Mouse (Mus musculus): ENCODE data around the gene Foxn3. TPM values are rescaled to one million over a fixed set of nuclear protein-coding genes. Genes with fewer than 3 reads are reported as not detected.

The Foxn3 gene
- polyA plus RNA-seq, 1 experiment, result 61.0 TPM

DNA sequence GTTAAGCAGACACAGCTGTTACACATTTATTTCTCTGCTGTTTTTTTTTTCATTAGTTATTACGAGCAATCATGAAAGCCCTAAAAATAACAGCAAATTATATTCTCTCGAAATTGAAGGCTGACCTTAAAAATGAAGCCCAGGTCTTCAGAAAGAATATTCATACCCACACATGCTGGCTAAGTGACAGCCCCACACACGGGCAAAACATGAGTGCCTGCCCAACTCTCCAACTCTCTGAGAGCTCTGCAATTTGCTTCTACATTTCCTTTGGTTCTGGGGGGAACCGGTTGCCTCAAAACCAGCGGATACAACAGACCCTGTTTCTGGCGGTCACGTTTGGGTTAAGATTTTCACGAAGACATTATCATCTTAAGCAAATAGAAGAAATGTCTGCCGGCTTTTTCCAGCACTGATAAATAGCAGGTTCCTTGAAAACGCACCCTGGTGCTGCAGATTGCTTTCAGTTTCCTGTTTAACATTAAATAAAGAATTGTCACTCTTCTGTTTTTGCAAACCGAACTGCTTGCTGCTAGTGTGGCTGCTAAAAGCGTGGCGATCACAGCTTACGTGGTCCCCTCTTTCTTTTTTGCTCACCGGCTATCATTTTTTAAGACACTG lies 156.6 kb downstream of the Foxn3 start:
- TF ChIP-seq POLR2A (IDR thresholded peaks at IDR 0.05; ENCODE audit: insufficient read depth, low read length), result no peak
- TF ChIP-seq CTCF (IDR thresholded peaks at IDR 0.05; ENCODE audit: low read depth, low read length), result no peak
- no peak for TF ChIP-seq EP300 (IDR thresholded peaks at IDR 0.05; ENCODE audit: insufficient read depth, low read depth, low read length)
- H3K36me3 ChIP-seq (ENCODE audit: control insufficient read depth, insufficient read depth, low read length, poor library complexity, severe bottlenecking), result no peaks in the 10 kb centered on the region
- H3K4me3 ChIP-seq (ENCODE audit: low read depth, low read length), result no peak overlapping the region
- peaks cover 15% of the 10 kb centered on the region for H3K9me3 ChIP-seq (replicated peaks; ENCODE audit: control insufficient read depth, insufficient read depth, low read length, poor library complexity, severe bottlenecking)
- no peak overlapping the region for H3K27ac ChIP-seq (ENCODE audit: insufficient read depth, low read length)
- no peak overlapping the region for H3K9ac ChIP-seq (ENCODE audit: low read depth, poor library complexity, severe bottlenecking)
- no peaks in the 10 kb centered on the region for H3K27me3 ChIP-seq (ENCODE audit: control insufficient read depth, insufficient read depth, low read length, poor library complexity, severe bottlenecking)
- peaks cover 5% of the 10 kb centered on the region for H3K4me1 ChIP-seq (ENCODE audit: control insufficient read depth, insufficient read depth, low read length)

DNA sequence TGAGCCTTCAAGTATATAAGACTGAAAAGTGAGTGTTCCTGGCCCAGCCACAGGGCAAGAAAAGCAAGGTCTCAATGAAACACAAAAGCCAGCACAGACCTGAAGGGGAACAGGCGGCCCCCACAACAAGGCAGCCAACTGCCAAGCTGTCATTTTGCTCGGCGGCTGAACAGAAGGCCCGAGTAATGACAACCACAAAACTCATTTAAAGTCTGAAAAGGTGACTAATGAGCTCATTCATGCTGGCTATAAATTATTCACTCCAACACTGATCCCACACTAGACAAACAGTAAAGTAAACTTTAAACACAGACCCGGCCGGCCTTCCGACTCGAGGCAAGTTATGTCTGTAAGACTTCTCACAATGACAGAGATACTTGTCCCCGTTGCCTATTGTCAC lies 157.1 kb downstream of the Foxn3 start:
- Histone ChIP-seq H3K4me1 (ENCODE audit: control insufficient read depth, insufficient read depth, low read length) (peaks cover 4% of the 10 kb centered on the region), H3K9ac (ENCODE audit: low read depth, poor library complexity, severe bottlenecking) (no peak overlapping the region), H3K27me3 (ENCODE audit: control insufficient read depth, insufficient read depth, low read length, poor library complexity, severe bottlenecking) (no peaks in the 10 kb centered on the region), H3K9me3 (replicated peaks; ENCODE audit: control insufficient read depth, insufficient read depth, low read length, poor library complexity, severe bottlenecking) (peaks cover 15% of the 10 kb centered on the region), H3K4me3 (ENCODE audit: low read depth, low read length) (no peak overlapping the region), H3K36me3 (ENCODE audit: control insufficient read depth, insufficient read depth, low read length, poor library complexity, severe bottlenecking) (no peaks in the 10 kb centered on the region), H3K27ac (ENCODE audit: insufficient read depth, low read length) (no peak overlapping the region)
- no peak for TF ChIP-seq POLR2A (IDR thresholded peaks at IDR 0.05; ENCODE audit: insufficient read depth, low read length)
- TF ChIP-seq CTCF (IDR thresholded peaks at IDR 0.05; ENCODE audit: low read depth, low read length), result no peak
- no peak for TF ChIP-seq EP300 (IDR thresholded peaks at IDR 0.05; ENCODE audit: insufficient read depth, low read depth, low read length)

DNA sequence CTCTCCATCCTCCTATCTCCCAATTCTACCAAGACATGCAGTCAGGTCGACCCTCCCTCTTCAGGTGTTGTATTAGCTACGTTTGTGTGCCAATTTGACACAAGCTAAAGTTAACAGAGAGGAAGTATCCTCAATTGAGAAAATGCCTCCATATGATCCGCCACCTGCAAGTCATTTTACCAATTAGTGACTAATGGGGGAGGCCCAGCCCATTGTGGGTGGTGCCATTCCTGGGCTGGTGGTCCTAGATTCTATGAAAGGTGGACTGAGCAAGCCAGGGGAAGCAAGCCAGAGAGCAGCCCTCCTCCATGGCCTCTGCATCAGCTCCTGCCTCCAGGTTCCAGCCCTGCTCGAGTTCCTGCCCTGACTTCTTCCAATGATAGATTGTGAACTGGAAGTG lies 158.0 kb downstream of the Foxn3 start:
- H3K27me3 ChIP-seq (ENCODE audit: control insufficient read depth, insufficient read depth, low read length, poor library complexity, severe bottlenecking), result no peaks in the 10 kb centered on the region
- TF ChIP-seq EP300 (IDR thresholded peaks at IDR 0.05; ENCODE audit: insufficient read depth, low read depth, low read length), result no peak
- TF ChIP-seq POLR2A (IDR thresholded peaks at IDR 0.05; ENCODE audit: insufficient read depth, low read length), result no peak
- TF ChIP-seq CTCF (IDR thresholded peaks at IDR 0.05; ENCODE audit: low read depth, low read length), result no peak
- H3K9ac ChIP-seq (ENCODE audit: low read depth, poor library complexity, severe bottlenecking), result no peak overlapping the region
- H3K4me3 ChIP-seq (ENCODE audit: low read depth, low read length), result no peak overlapping the region
- H3K27ac ChIP-seq (ENCODE audit: insufficient read depth, low read length), result no peak overlapping the region
- H3K36me3 ChIP-seq (ENCODE audit: control insufficient read depth, insufficient read depth, low read length, poor library complexity, severe bottlenecking), result no peaks in the 10 kb centered on the region
- peaks cover 15% of the 10 kb centered on the region for H3K9me3 ChIP-seq (replicated peaks; ENCODE audit: control insufficient read depth, insufficient read depth, low read length, poor library complexity, severe bottlenecking)
- H3K4me1 ChIP-seq (ENCODE audit: control insufficient read depth, insufficient read depth, low read length), result peaks cover 3% of the 10 kb centered on the region

DNA sequence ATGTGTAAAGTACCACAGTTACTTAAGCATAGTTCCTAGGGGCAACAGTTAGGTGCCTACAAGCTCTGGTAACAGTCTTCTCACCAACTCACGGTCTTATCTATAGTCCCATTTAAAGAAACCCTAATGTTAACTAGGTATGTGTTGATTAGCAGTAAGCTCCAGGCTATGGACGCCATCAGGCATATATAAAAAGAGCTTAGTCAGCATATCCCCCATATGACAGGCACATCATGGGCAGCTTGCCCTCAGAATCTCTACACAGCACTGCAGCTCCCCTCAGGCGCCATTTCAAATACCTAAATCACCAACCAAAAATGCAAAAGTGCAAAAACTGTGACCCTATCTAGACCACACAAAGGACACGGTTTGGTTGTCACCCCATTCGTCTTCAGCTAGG lies 160.4 kb downstream of the Foxn3 start:
- H3K4me1 ChIP-seq (ENCODE audit: control insufficient read depth, insufficient read depth, low read length), result no peaks in the 10 kb centered on the region
- no peak overlapping the region for H3K4me3 ChIP-seq (ENCODE audit: low read depth, low read length)
- H3K36me3 ChIP-seq (ENCODE audit: control insufficient read depth, insufficient read depth, low read length, poor library complexity, severe bottlenecking), result no peaks in the 10 kb centered on the region
- TF ChIP-seq EP300 (IDR thresholded peaks at IDR 0.05; ENCODE audit: insufficient read depth, low read depth, low read length) (no peak), POLR2A (IDR thresholded peaks at IDR 0.05; ENCODE audit: insufficient read depth, low read length) (no peak), CTCF (IDR thresholded peaks at IDR 0.05; ENCODE audit: low read depth, low read length) (no peak)
- peaks cover 15% of the 10 kb centered on the region for H3K9me3 ChIP-seq (replicated peaks; ENCODE audit: control insufficient read depth, insufficient read depth, low read length, poor library complexity, severe bottlenecking)
- no peak overlapping the region for H3K9ac ChIP-seq (ENCODE audit: low read depth, poor library complexity, severe bottlenecking)
- H3K27ac ChIP-seq (ENCODE audit: insufficient read depth, low read length), result no peak overlapping the region
- H3K27me3 ChIP-seq (ENCODE audit: control insufficient read depth, insufficient read depth, low read length, poor library complexity, severe bottlenecking), result no peaks in the 10 kb centered on the region

DNA sequence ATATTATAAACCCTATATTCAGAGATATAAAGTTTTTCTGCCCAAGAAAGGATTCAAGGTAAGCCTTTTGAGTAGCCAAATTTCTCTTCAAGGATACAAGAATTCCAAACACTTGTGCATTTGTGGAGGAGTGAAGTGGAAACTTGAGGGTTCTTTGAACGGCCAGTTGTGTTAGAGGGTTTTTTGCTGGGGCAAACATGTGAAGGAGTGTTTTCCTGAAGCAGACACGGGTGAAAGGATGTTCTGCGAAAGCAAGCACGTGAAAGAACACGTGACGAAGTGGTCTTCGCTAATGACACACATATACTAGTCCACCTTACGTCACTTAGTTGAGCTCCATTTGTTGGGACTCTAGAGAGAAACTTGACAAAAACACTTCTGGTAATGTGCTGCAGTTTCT lies 162.5 kb downstream of the Foxn3 start:
- H3K9ac ChIP-seq (ENCODE audit: low read depth, poor library complexity, severe bottlenecking), result no peak overlapping the region
- H3K36me3 ChIP-seq (ENCODE audit: control insufficient read depth, insufficient read depth, low read length, poor library complexity, severe bottlenecking), result no peaks in the 10 kb centered on the region
- H3K4me3 ChIP-seq (ENCODE audit: low read depth, low read length), result no peak overlapping the region
- no peak overlapping the region for H3K27ac ChIP-seq (ENCODE audit: insufficient read depth, low read length)
- H3K27me3 ChIP-seq (ENCODE audit: control insufficient read depth, insufficient read depth, low read length, poor library complexity, severe bottlenecking), result no peaks in the 10 kb centered on the region
- peaks cover 15% of the 10 kb centered on the region for H3K9me3 ChIP-seq (replicated peaks; ENCODE audit: control insufficient read depth, insufficient read depth, low read length, poor library complexity, severe bottlenecking)
- TF ChIP-seq EP300 (IDR thresholded peaks at IDR 0.05; ENCODE audit: insufficient read depth, low read depth, low read length) (no peak), CTCF (IDR thresholded peaks at IDR 0.05; ENCODE audit: low read depth, low read length) (no peak), POLR2A (IDR thresholded peaks at IDR 0.05; ENCODE audit: insufficient read depth, low read length) (no peak)
- no peaks in the 10 kb centered on the region for H3K4me1 ChIP-seq (ENCODE audit: control insufficient read depth, insufficient read depth, low read length)

DNA sequence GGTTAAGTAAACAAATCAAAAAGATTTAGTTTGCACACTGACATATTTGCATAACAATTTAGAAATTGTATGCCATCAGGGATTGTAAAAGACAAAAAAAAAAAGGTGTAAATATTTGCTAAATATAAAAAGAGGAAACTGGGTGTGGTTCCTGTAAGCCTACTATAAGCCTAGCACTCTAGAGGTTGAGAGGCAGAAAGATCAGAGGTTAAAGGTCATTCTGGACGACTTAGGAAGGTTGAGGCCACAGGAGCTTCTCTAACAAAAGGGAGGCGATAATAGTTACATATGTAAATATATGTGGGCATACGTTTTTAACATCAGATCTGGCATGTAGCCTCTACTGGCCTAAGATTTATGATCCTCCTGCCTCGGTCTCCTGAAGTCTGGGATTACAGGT lies 163.8 kb downstream of the Foxn3 start:
- no peak overlapping the region for H3K27ac ChIP-seq (ENCODE audit: insufficient read depth, low read length)
- H3K4me3 ChIP-seq (ENCODE audit: low read depth, low read length), result no peak overlapping the region
- H3K9me3 ChIP-seq (replicated peaks; ENCODE audit: control insufficient read depth, insufficient read depth, low read length, poor library complexity, severe bottlenecking), result peaks cover 15% of the 10 kb centered on the region
- H3K4me1 ChIP-seq (ENCODE audit: control insufficient read depth, insufficient read depth, low read length), result no peaks in the 10 kb centered on the region
- no peaks in the 10 kb centered on the region for H3K36me3 ChIP-seq (ENCODE audit: control insufficient read depth, insufficient read depth, low read length, poor library complexity, severe bottlenecking)
- H3K9ac ChIP-seq (ENCODE audit: low read depth, poor library complexity, severe bottlenecking), result no peak overlapping the region
- TF ChIP-seq EP300 (IDR thresholded peaks at IDR 0.05; ENCODE audit: insufficient read depth, low read depth, low read length), result no peak
- TF ChIP-seq POLR2A (IDR thresholded peaks at IDR 0.05; ENCODE audit: insufficient read depth, low read length), result no peak
- no peak for TF ChIP-seq CTCF (IDR thresholded peaks at IDR 0.05; ENCODE audit: low read depth, low read length)
- no peaks in the 10 kb centered on the region for H3K27me3 ChIP-seq (ENCODE audit: control insufficient read depth, insufficient read depth, low read length, poor library complexity, severe bottlenecking)

Data from ES-Bruce4 (cell line).